Mouse (Mus musculus): ENCODE results near the gene Npcd.

Gene Npcd

DNA sequence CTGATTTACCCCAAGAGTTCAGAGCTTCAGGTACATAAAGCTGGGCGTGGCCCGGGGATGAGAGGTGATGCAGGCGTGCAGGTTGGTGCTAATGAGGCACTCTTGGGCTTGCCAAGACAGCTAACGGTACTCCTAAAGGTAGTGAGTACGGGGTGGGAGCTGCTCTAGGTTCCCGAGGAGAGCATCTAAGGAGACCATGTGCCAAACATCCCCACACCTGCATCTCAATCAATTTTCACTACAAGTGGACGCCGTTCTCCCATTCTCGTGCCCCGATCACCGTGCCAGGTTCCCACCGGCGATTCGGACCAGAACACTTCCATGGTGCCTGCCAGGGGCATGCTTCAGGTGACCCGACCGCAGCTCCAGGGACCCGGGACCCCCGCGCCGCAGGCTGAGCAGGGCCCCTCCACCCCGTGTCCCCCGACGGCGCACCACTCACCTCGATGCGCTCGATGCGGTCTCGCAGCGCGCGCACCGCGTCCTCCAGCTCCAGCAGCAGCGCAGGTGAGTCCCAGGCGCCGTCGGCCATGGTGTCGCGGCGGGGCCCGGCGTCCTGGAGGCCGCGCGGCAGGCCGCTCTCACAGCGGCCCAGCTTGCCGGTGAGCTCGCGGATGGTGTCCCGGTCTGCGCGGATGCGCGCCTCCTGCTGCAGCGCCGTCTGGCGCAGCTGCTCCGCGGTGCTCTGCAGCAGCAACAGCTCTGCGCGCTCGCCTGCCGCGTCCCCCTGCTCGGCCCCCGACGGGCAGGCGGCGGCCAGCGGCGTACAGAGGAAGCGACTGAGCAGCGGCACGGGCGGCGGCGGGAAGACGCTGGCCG lies 30.3 kb downstream of the Npcd start:
- no peak for DNase-seq (ENCODE audit: low read depth, low spot score)

DNA sequence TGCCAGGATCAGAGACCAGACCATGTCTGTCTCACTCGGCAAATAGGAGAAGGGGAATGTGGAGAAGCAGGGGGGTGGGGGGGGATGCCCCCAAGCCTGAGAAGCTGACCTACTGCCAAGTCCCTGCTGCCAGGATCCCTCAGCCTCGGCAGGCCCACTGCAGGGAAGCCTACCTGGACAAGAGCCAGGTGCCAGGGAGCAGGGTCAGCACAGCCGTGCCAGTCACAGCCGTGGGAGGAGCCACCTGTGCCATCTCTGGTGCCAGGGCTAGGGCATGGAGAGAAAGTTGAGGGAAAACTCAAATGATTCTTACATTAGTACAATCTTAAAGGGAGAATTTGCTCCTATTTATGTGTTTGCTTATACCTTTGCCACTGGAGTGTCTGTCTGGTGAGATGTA lies 31.7 kb downstream of the Npcd start:
- DNase-seq (ENCODE audit: low read depth, low spot score) = no peak

DNA sequence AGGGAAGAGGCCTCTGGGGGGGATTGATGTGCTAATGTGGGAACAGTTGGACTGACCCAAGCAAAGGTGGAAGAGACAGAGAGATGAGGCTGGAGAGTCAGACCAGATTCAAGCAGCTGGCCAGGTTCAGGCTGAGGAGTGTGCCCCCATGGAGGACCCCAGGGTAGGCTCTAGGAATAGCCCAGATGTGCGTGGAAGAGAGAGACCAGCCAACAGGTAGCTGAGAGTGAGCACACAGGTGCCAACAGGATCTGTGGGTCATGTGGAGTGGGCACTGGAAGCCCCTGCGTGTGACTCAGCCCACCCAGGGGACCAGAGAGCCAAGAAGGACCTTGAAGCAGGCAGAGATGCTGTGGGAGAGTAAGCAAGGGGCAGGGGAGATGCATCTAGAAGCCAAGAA lies 32.4 kb downstream of the Npcd start:
- no peak for DNase-seq (ENCODE audit: low read depth, low spot score)

DNA sequence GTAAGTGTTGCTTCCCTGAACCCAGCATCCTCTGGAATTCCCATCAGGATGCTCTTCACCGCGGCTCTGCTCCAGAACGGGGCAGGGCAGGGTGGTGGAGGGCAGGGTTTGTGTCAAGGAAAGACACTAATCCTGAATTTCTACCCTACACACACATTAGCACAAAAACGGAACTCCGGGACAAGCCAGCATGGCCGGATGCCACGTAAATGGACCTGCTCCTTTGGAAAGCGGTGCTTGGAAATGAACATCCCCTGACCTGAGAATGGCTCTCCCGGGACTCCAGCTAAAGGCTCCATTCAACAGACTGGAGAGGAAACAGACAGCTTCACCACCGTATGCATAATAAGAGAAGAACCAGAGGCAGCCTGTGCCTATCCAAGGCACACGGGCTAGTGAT lies 33.3 kb downstream of the Npcd start:
- no peak for DNase-seq (ENCODE audit: low read depth, low spot score)

DNA sequence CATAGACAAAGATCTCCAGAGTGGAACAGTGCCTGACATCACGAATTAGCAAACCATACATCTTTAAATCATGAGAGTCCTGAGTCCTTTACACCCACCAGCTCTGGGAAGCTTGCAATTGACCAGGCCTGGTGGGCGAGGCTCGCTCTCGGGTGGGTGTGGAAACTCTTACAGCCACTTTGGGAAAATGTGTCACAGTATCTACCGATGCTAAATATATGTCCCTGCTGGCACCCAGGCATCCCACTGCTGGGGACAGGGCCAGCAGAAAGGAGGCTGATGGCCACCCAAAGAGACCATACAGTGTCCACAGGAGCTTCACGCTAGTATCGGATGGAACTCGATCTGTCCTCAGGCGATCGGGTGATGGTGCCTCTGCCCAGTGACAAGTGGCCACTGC lies 35.4 kb downstream of the Npcd start:
- DNase-seq (ENCODE audit: low read depth, low spot score) = no peak

DNA sequence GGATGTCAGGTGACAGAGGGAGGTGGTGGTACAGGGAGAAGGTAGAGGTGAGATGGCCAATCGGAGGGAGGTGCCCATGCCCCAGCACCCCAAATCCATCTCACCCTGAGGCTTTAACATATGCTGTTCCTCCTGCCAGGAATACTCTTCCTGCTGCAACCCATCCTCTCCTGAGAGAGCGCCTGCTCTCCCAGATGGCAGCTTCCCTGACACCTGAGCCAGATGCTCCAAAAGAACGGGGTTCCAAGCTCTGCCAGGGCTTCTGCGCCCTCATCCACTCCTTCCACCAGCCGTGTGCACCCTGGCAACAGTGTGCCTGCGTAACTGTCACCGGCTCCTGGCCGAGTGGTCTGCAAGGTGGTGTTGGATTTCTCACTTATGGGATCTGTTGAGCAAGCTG lies 36.4 kb downstream of the Npcd start:
- DNase-seq (ENCODE audit: low read depth, low spot score) = no peak

DNA sequence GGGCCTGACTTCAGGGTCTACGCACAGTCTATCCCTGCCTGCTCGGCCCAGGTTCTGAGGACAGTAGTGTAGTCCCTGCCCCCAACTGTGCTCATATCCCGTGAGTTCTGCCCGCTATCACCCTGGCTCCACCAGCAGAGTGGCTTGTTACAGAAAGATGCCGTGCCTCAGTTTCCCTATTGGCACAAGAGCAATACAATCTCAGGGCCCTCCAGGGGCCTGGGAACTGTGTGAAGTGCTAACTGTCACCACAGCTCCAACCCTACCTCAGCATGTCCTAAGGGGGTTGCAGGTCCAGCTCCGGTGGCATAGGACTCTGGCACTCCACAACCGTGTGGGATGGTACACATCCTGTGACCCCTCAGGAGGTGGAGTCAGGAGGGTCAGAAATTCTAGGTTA lies 36.9 kb downstream of the Npcd start:
- no peak for DNase-seq (ENCODE audit: low read depth, low spot score)

DNA sequence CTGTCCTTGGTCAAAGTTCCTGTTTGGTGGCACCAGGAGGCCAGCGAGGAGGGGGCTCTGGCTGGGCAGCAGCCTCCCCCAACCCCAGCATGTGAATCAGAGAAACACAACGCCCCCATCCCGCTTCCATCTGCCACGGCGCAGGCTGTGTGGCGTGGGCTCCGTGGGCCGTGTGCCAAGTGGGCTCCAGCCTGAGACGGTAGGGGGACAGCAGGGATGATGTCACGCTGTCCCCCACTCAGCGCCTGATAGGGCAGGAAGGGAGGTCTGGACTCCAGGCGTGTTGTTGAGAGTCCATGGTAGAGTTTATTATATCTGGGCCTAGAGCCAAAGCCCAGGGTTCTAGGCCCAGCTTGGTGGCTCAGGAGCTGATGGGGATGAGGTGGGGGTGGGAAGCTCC lies 37.8 kb downstream of the Npcd start:
- DNase-seq (ENCODE audit: low read depth, low spot score) = no peak

DNA sequence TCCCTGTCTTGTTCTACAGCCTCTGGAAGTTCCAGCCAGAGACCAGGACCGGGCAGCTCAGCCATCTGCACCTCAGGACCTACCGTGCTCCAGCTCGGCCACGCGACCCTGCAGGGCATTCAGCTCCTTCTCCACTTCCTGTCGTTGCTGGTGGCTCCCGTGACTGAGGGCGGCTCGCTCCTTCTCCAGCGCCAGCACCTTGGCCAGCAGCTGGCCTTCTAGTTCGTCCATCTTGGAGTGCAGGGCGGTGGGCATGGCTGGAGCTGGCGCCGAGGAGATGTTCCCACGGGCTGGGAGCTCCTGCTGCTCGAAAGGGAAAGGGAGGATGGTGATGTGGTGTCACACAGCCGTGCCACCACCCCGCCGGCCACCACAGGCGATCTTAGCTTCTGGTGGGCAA lies 39.9 kb downstream of the Npcd start:
- no peak for DNase-seq (ENCODE audit: low read depth, low spot score)

DNA sequence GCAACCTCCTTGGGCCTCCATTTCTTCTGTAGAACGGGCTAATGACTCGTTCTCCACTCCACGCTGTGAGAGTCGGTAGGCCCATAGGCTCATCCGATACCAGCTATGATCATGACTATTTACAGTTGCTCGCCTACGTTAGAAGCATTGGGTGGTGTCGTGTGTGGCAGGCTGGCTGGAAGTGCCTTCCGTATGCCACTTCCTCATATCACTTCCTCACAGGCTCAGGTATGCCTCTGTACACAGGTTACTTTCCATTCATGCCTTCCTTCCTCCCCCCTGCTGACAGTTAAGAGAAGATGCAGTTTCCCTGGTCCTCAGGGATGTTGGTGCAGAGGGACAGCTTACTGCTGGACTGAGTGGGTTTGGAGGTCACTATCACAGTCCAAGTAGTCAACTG lies 41.0 kb downstream of the Npcd start:
- no peak for DNase-seq (ENCODE audit: low read depth, low spot score)

DNA sequence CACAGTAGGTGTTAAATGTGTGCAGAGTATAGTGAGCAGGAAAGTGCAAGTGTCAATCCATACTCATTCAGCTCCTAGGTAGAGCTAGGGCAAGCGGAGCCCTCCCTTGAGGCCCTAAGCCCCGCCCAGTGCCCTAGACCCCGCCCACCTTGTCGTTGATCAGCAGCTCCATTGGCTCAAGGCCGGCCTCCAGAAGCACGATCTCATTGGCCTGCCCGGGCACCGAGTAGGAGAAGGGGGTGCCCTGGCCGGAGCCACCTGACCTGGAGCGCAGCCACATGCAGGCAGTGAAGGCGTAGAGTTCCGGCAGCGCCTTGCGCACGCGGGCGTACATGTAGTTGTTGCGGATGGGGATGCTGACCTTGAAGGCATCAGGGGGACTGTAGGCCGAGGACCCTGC lies 41.6 kb downstream of the Npcd start:
- no peak for DNase-seq (ENCODE audit: low read depth, low spot score)

DNA sequence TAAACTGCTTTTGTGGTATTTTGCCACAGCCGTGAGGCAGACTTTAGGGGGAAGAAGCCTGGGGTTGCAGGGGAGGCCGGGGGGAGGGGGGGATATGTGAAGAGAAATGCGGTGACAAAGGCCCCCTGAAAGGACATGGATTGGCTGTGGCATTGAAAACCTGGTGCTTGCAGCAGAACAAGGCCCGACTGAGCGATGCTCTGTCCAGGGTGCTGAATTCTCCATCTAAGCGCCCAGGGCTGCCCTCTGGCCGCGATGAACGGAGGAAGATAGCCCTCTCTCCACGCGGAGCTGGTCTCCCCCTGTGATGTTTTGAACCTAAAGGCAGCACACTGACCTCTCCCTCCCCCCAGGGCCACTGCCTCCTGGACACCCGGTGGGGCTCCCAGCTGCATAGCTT lies 42.5 kb downstream of the Npcd start:
- no peak for DNase-seq (ENCODE audit: low read depth, low spot score)

DNA sequence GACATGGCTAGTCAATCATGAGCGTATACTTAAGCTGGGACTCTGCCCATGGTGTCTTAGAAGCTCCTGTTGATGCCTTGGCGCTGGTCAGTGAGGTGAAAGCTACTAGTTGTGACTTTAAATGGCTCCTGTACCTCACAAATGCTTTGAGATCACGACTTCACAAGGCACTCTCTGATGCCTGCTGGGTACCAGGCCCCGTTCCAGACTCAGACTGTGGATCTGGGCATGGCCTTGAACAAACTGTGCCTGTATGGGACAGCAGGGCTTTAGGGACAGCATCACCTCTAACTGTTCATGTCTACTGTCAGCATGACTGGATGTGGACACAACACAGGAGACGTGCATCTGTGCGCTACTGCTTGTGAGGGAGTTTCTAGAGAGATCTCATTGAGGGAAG lies 43.1 kb downstream of the Npcd start:
- no peak for DNase-seq (ENCODE audit: low read depth, low spot score)

DNA sequence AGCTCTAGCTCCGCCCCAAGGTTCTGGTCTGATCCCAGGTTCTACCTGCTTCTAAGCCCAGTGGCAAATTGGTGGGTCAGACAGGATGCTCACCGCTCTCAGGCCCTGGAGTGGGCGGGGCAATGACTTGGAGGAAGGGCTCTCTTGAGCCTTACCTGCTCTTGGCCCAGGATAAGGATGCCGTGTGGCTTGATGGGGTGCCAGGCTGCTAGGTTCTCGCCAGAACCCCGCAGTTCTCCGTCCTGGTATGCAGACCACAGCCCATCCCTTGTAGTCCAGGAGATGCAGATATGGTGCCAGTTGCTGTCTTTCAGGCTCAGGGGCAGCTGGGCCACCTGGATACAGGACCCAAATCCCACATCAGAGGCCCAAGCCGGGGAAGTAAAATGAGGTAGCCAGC lies 43.9 kb downstream of the Npcd start:
- DNase-seq (ENCODE audit: low read depth, low spot score) = no peak

DNA sequence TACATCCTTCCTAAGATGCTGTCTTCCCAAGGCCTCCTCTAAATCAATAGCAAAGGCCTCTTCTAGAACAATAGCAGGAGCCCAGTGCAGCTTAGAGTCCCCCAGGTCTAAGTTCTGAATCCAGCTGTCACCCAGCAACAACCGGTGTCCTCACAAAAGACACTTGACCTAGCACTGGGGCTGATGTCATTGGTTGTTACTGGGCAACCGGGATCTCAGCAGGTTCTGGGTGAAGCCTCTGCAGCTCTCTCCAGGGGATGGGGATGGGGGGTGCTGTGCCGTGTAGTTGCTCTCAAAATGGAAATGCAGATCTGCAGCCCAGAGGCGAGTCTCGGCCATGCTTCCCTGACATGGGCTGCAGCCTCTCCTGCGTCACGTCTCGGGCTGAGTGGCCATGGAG lies 46.2 kb downstream of the Npcd start:
- no peak for DNase-seq (ENCODE audit: low read depth, low spot score)

DNA sequence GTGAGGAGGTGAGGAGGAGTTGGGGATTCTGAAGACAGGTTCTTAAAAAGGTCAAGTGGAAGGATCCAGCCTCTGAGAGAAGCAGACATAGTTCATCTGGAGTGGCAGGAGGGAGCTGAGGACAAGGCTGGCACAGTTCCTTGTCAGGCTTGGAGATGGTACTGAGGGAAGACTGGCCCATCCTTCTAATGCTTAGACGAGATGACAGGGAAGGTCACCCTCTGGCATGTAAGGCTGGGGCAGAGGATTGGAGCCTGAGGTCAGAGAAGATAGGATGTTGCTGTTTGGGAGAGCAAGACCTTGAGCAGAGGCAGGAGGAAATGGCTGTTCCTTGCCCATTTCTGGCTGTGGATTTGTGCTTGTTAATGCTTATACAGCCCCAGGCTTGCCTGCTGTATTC lies 49.0 kb downstream of the Npcd start:
- DNase-seq (ENCODE audit: low read depth, low spot score) = no peak

DNA sequence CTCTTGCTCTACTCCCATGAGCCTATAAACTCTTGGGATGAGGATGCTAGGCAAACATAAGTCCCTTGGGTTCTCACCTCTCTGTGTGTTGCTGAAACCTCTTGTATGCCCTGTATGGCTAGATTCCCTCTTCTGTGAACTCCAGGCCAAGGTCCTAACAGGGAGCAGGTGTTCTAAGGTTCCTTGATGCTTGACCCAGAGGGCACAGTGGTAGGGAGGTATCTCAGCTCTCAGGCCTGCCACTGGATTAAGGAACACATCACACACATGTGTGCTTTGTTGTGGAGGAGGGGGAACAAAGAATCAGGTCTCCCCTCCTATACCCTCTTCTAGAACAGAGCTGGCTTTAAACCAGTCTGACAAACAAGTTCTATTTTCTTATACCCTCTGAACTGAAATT lies 56.3 kb downstream of the Npcd start, which contains the start of gene Dnal4:
Dnal4 (minus strand) TSS at position 101 of the 400 bp plus-strand sequence.
- DNase-seq (ENCODE audit: low read depth, low spot score) = no peak

DNA sequence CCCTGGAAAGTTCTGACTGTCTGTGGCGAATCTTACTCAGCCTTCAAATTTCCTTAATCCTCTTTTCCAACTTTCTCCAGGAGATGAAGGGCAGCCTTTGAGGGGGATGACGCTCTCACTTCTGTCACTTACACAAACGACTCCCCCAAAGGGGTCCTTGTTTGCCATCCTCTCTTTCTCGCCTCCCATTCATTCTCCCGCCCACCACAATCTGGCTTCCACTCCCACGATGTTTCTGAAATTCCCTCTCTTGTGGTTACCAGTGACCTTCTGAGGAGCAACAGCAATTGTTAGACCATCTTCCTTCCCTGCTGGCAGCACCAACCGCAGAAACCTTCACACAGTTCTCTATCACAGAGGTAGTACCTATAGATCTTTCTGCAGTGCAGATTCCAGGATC lies 58.4 kb downstream of the Npcd start:
- no peak for DNase-seq (ENCODE audit: low read depth, low spot score)

DNA sequence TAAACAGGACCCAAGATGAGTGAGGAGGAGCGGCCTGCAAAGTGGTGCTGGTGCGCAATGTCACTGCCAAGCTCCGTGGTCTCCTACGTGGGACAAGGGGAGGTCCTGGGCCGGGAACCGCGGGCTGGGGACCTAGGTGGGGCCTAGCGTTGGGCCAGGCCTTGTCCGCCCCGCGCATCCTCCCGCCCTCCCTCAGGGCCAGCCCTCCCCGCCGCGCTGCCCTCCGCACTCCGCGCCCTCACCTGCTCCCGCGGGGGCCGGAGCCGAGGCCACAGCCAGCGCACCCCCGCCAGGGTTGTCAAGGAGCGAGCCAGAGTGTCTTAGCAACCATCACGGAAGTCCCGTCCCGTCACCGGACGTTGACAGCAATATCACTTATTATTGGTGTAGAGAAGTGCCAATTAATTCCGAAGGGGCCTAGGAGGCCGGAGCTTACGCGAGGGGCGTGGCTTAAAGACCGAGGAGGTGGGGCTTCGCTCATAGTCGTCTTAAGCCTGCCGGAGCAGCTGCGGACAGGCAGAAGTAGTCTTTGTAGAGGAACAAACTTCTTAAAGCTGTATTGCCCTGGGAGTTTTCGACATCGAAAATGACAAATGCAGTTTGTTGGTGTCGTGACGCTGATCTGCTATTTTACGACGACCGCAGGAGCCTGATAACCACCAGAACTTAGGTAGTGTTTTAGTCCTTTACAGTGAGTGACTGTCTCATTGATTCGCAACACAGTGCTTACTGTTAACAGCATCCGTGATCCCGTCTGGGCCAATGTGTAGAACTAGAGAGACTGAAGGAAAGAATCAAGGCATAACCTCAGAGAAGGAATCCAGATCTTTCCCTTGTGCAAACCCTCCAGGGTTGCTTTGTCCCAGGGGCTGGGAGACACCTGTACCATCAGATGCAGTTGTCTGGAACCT lies 59.7 kb downstream of the Npcd start:
- DNase-seq (ENCODE audit: low read depth, low spot score) = peak; percentile 96

DNA sequence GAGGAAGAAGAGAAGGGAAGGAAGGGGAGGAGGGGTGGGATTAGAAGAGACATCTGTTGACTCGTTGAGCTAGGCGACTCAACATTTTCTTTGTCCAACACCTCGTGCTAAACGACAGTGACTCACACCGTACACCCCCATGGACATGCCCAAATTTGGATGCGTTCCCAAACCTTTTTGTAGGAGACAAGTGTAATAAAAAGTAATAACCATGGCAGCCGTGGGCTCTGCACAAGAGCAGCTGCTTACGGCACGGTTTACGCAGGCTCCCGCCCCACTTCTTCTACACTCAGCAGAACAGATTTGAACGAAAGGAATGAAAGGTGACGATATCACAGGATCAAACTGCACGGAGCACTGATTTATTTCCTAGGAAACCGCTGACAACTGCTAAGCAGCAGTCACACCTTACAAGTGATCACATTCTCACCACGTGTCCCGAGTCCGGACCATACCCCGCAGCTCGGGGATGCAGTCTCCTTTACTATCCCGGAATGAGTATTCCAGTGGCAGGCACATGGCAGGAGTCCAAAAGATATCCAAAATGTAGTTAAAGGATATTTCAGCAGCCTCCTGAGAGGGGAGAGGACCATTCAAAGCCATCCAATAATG lies 63.3 kb downstream of the Npcd start:
- DNase-seq (ENCODE audit: low read depth, low spot score) = no peak

DNA sequence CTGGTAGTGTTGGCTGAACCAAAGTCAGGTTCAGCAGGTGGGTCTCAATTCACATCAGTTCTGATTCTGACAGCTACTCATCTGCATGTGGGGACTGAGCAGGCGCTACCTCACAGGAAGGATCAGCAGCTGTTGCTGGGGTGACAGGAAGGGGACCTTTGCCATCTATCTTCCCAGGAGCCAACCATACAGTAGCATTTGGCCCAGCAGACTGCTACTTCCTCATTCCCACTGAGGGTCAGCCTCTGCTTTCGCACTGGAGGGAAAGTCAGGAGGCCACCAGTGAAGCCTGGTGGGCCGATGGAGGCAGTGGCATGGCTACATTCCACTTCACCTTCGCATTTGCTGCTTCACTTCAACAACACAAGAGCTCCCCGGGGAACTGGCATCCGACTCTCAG lies 65.7 kb downstream of the Npcd start:
- no peak for DNase-seq (ENCODE audit: low read depth, low spot score)

DNA sequence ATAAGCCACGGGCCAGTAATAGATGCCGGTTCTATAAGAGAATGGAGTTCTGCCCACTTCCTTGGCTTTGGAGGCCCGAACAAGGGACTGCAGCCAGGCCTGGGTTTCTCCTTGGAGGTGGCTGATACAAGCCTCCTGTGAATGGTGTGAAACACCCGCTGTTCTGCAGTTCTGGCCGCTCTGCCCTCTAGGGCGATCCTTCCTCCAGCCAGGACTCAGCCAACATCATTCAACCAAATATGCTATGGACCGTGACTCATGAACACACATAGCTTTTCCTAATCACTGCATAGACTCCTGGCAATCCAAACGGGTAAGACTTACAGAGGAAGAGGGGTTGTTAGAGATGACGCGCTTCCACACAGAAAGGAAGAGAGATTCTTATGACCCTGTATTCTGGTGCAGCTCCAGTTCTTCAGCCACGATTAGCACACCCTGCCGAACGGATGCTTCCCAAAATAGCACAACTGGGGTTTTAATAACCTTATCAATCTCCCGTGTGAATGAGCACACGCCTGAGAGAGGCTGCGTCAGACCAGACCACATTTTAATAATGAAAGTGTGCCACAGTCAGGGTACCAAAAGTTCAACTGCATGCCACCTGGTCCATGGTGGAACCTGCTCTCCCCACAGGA lies 66.6 kb downstream of the Npcd start:
- no peak for DNase-seq (ENCODE audit: low read depth, low spot score)

Data from retina, adult 2 months (tissue).